Comparison of ENCODE assay signal across 8 mouse cellular contexts in genomic region chr9:30426882-30427632, GRCm38 (mm10). TPM values are rescaled to one million over a fixed set of nuclear protein-coding genes. Genes with fewer than 3 reads are reported as not detected.
DNase-seq lines count a peak whose midpoint lies in the region; ATAC-seq lines count a peak whose summit lies in the region.

Snx19 (plus strand) TSS chr9:30427108.

- peak; percentile 97 for ATAC-seq in inflammation-experienced regulatory T-cells, adult 6 months
- peak; percentile 97 for ATAC-seq in megakaryocyte-erythroid progenitor cell, adult 5-6 weeks (replicated peaks; ENCODE audit: low FRiP score, low TSS enrichment, poor library complexity, severe bottlenecking)

- intact Hi-C loops in gastrocnemius, postnatal 14 days (cut with DNase I; ENCODE audit: low total_unique reads): no loop called here
- intact Hi-C loops in left cerebral cortex, postnatal 10 days (cut with DNase I): no loop called here

- peak; percentile 81 for DNase-seq in adipocyte (ENCODE audit: low spot score)
- peak; percentile 97 for DNase-seq in embryo, embryonic 10 days (ENCODE audit: low spot score)
- peak; percentile 95 for DNase-seq in gastrocnemius, postnatal 14 days
- DNase-seq in left cerebral cortex, postnatal 10 days (ENCODE audit: extremely low spot score in 1 of 2, low spot score in 2 of 2): peak; percentile 89 to 94
- DNase-seq in right cerebral cortex, postnatal 25 days: peak; percentile 88
- DNase-seq in urinary bladder, postnatal 4 days (ENCODE audit: low spot score in 2 of 2): peak; percentile 86 to 96

RNA-seq across cellular contexts. Expression of gene Snx19, which starts in this region (rescaled TPM):
- total RNA-seq in gastrocnemius, postnatal 14 days (2021): 10 to 100 TPM; 17.6 to 18.7 TPM
- polyA plus RNA-seq in inflammation-experienced regulatory T-cells, adult 6 months (2017; shearing (Covaris generic)): 10 to 100 TPM; 12.0 to 15.1 (median 12.8) TPM
- total RNA-seq in left cerebral cortex, postnatal 10 days (2021): 10 to 100 TPM; 36.9 to 37.5 TPM
- total RNA-seq in megakaryocyte-erythroid progenitor cell, adult 5-6 weeks (2014; fragmentation: Nextera tagmentation): 11.3 and 16.5 TPM in 2 replicates
- total RNA-seq in megakaryocyte-erythroid progenitor cell, adult 5-6 weeks (2017): 13.3 and 13.9 TPM in 2 replicates

Comparison
In these comparisons a context has a peak if more than half of its experiments do, and no peak if none do; other contexts are left out.
1. Peak in every context shown above with its lines: DNase-seq and ATAC-seq.